Mouse (Mus musculus): ENCODE results near the gene Srek1.

The Srek1 gene

GRCm38 (mm10) chr13:103774119-103774757 is at the start of gene Srek1:
Srek1 (minus strand) TSS chr13:103774608.
- DNase-seq (ENCODE audit: low spot score), result peak; percentile 92

- no peak for DNase-seq (ENCODE audit: low spot score)
Measured at GRCm38 (mm10) chr13:103822270-103822669, 47.9 kb upstream of the Srek1 start.

- no peak for DNase-seq (ENCODE audit: low spot score)
Measured at GRCm38 (mm10) chr13:103819377-103819776, 45.0 kb upstream of the Srek1 start.

GRCm38 (mm10) chr13:103817935-103818334 is 43.5 kb upstream of the Srek1 start:
- DNase-seq (ENCODE audit: low spot score), result no peak

GRCm38 (mm10) chr13:103807464-103807863 is 33.1 kb upstream of the Srek1 start:
- no peak for DNase-seq (ENCODE audit: low spot score)

GRCm38 (mm10) chr13:103806210-103806851 is 31.9 kb upstream of the Srek1 start:
- DNase-seq (ENCODE audit: low spot score), result no peak

- no peak for DNase-seq (ENCODE audit: low spot score)
Measured at GRCm38 (mm10) chr13:103803721-103804120, 29.3 kb upstream of the Srek1 start.

- no peak for DNase-seq (ENCODE audit: low spot score)
Measured at GRCm38 (mm10) chr13:103801021-103801420, 26.6 kb upstream of the Srek1 start.

- no peak for DNase-seq (ENCODE audit: low spot score)
Measured at GRCm38 (mm10) chr13:103794688-103795543, 20.5 kb upstream of the Srek1 start.

GRCm38 (mm10) chr13:103779922-103780585 is 5.6 kb upstream of the Srek1 start:
- no peak for DNase-seq (ENCODE audit: low spot score)

- no peak for DNase-seq (ENCODE audit: low spot score)
Measured at GRCm38 (mm10) chr13:103777126-103777525, 2.7 kb upstream of the Srek1 start.

- DNase-seq (ENCODE audit: low spot score), result no peak
Measured at GRCm38 (mm10) chr13:103773407-103774118, 845 bp downstream of the Srek1 start.

- DNase-seq (ENCODE audit: low spot score), result no peak
Measured at GRCm38 (mm10) chr13:103772917-103773316, 1.5 kb downstream of the Srek1 start.

GRCm38 (mm10) chr13:103770821-103771220 is 3.6 kb downstream of the Srek1 start:
- DNase-seq (ENCODE audit: low spot score), result no peak

GRCm38 (mm10) chr13:103767935-103768334 is 6.5 kb downstream of the Srek1 start:
- DNase-seq (ENCODE audit: low spot score), result no peak

- no peak for DNase-seq (ENCODE audit: low spot score)
Measured at GRCm38 (mm10) chr13:103763640-103764039, 10.8 kb downstream of the Srek1 start.

GRCm38 (mm10) chr13:103761971-103762370 is 12.4 kb downstream of the Srek1 start:
- DNase-seq (ENCODE audit: low spot score), result no peak

GRCm38 (mm10) chr13:103751421-103751820 is 23.0 kb downstream of the Srek1 start:
- DNase-seq (ENCODE audit: low spot score), result no peak

- no peak for DNase-seq (ENCODE audit: low spot score)
Measured at GRCm38 (mm10) chr13:103745688-103746087, 28.7 kb downstream of the Srek1 start.

GRCm38 (mm10) chr13:103745160-103745559 is 29.2 kb downstream of the Srek1 start:
- DNase-seq (ENCODE audit: low spot score), result no peak

- no peak for DNase-seq (ENCODE audit: low spot score)
Measured at GRCm38 (mm10) chr13:103735330-103736007, 38.9 kb downstream of the Srek1 start.

All from yolk sac, embryonic 10.5 days (tissue).